Mouse (Mus musculus): Measurements from ENCODE around the gene Zfp446. TPM values are rescaled to one million over a fixed set of nuclear protein-coding genes. Genes with fewer than 3 reads are reported as not detected.

Gene Zfp446
- polyA plus RNA-seq, 1 experiment from 2014 or later, result 7.2 TPM

DNA sequence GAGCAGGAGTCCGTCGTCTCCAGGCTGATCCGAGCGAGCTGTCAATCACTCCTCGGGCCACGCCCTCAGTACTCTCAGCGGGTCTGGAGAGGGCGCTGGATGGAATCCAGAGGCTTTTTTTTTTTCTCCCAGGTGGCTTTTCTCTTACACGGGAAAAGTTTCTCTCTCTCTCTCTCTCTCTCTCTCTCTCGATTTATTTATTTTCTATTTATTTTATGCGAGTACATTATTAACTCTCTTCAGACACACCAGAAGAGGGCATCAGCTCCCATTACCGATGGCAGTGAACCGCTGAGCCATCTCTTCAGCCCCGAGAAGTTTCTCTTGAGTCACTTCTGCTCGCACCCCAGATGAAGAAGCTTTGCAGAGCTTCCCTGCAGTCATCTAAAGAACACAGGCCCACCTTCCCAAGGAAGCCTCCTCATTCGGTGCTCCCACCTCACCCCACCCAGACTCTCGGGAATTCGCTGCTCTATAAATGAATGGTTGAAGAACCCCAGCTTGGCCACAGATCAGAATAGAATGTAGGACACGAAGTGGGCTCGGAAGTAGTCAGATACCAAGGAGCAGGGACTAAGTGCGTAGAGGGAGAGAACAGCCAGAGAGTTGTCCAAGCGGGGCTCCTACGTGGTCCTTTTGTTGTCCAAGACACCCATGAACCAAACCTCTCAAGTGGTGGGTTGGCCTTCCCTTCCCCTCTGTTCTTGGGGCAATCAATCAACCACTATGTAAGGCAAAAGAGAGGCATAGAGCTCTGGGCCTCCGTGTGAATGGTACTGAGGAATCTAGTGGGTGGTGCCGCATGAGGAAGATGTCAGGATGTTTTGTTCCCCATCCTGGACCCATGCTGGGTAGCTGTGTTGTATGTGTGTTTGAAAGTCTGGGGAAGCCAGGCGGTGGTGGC lies 32.6 kb downstream of the Zfp446 start, which contains the start of gene Zbtb45:
Gene Zbtb45 (minus strand): TSS at position 30 of the 904 bp plus-strand sequence.
- no peak for ATAC-seq (ENCODE audit: insufficient read depth, low FRiP score)
- 13% methylated on average over 26 of the region's 26 CpGs for WGBS

GRCm38 (mm10) chr7:13013671-13014070 lies 36.0 kb downstream of the Zfp446 start:
- Histone ChIP-seq H3K9me3 (replicated peaks; ENCODE audit: control insufficient read depth, low read length) (no peaks in the 10 kb centered on the region), H3K36me3 (ENCODE audit: control insufficient read depth, insufficient read depth, low read length) (no peaks in the 10 kb centered on the region), H3K4me1 (ENCODE audit: control insufficient read depth, insufficient read depth, low read length) (peaks cover 10% of the 10 kb centered on the region), H3K4me3 (replicated peaks; ENCODE audit: low read length) (no peak overlapping the region), H3K27ac (ENCODE audit: low read length) (no peak overlapping the region), H3K9ac (ENCODE audit: low read length) (no peak overlapping the region), H3K4me2 (ENCODE audit: low read depth, low read length) (no peak overlapping the region), H3K27me3 (ENCODE audit: control insufficient read depth, insufficient read depth, low read length) (no peaks in the 10 kb centered on the region)
- no peak for ATAC-seq (ENCODE audit: insufficient read depth, low FRiP score)
- 63% methylated on average over 4 of the region's 4 CpGs for WGBS

More for the DNA sequence above, 32.6 kb downstream of the Zfp446 start, which contains the start of gene Zbtb45:
- no peaks in the 10 kb centered on the region for H3K9me3 ChIP-seq (replicated peaks; ENCODE audit: control insufficient read depth, low read length)
- no peaks in the 10 kb centered on the region for H3K27me3 ChIP-seq (ENCODE audit: control insufficient read depth, insufficient read depth, low read length)
- H3K9ac ChIP-seq (ENCODE audit: low read length), result peak within 1 kb of the TSS; percentile 89
- peaks cover 11% of the 10 kb centered on the region for H3K4me1 ChIP-seq (ENCODE audit: control insufficient read depth, insufficient read depth, low read length)
- H3K4me2 ChIP-seq (ENCODE audit: low read depth, low read length), result peak within 1 kb of the TSS; percentile 81
- 0 out of 2 replicates have a peak, but pooled peaks cover 12% of the 10 kb centered on the region for H3K36me3 ChIP-seq (ENCODE audit: control insufficient read depth, insufficient read depth, low read length)
- peak within 1 kb of the TSS; percentile 95 for H3K27ac ChIP-seq (ENCODE audit: low read length)
- H3K4me3 ChIP-seq (replicated peaks; ENCODE audit: low read length), result peak within 1 kb of the TSS; percentile 71

DNA sequence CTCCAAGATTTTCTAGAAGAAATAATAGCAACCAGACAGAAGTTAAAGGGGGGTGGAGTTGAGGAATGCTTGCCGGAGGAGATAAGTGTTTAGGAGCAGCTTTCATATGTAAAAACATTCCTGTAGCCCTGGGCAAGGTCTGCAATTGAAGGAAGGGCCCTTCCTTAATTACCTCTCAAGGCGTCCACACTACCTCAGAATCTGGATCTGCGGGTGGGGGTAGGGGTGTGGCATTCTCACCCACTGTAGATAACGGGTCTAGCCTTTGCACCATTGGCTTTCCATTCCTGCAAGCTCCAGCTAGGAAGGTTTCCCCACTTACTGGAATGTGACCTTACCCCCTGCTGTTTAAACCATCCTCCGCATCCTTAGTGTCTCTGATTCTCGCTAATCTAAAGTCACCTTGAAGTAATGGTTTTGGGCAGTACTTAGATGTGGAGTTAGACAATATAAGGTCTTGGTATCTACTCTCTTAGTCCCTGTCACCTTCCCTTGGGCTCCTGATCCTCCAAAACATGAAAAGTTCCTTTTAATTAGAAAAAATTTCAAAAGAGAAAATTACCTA lies 36.7 kb downstream of the Zfp446 start:
- H3K9ac ChIP-seq (ENCODE audit: low read length), result no peak overlapping the region
- H3K36me3 ChIP-seq (ENCODE audit: control insufficient read depth, insufficient read depth, low read length), result no peaks in the 10 kb centered on the region
- no peak for ATAC-seq (ENCODE audit: insufficient read depth, low FRiP score)
- no peak overlapping the region for H3K27ac ChIP-seq (ENCODE audit: low read length)
- no peaks in the 10 kb centered on the region for H3K27me3 ChIP-seq (ENCODE audit: control insufficient read depth, insufficient read depth, low read length)
- 37% methylated on average over 6 of the region's 6 CpGs for WGBS
- H3K9me3 ChIP-seq (replicated peaks; ENCODE audit: control insufficient read depth, low read length), result no peaks in the 10 kb centered on the region
- no peak overlapping the region for H3K4me3 ChIP-seq (replicated peaks; ENCODE audit: low read length)
- H3K4me1 ChIP-seq (ENCODE audit: control insufficient read depth, insufficient read depth, low read length), result peaks cover 6% of the 10 kb centered on the region; the same call in 1 of the 2 replicates
- H3K4me2 ChIP-seq (ENCODE audit: low read depth, low read length), result no peak overlapping the region

- no peak for ATAC-seq (ENCODE audit: insufficient read depth, low FRiP score)
- no peaks in the 10 kb centered on the region for H3K9me3 ChIP-seq (replicated peaks; ENCODE audit: control insufficient read depth, low read length)
- no peak overlapping the region for H3K9ac ChIP-seq (ENCODE audit: low read length)
- WGBS, result 85% methylated on average over 1 of the region's 1 CpGs
- peaks cover 5% of the 10 kb centered on the region; the same call in 1 of the 2 replicates for H3K4me1 ChIP-seq (ENCODE audit: control insufficient read depth, insufficient read depth, low read length)
- no peak overlapping the region for H3K4me2 ChIP-seq (ENCODE audit: low read depth, low read length)
- H3K36me3 ChIP-seq (ENCODE audit: control insufficient read depth, insufficient read depth, low read length), result no peaks in the 10 kb centered on the region
- H3K27me3 ChIP-seq (ENCODE audit: control insufficient read depth, insufficient read depth, low read length), result no peaks in the 10 kb centered on the region
- no peak overlapping the region for H3K4me3 ChIP-seq (replicated peaks; ENCODE audit: low read length)
- no peak overlapping the region for H3K27ac ChIP-seq (ENCODE audit: low read length)
Measured at GRCm38 (mm10) chr7:13015217-13015616, 37.6 kb downstream of the Zfp446 start.

- WGBS, result 3% methylated on average over 31 of the region's 31 CpGs
- Histone ChIP-seq H3K27me3 (ENCODE audit: control insufficient read depth, insufficient read depth, low read length) (no peaks in the 10 kb centered on the region), H3K9me3 (replicated peaks; ENCODE audit: control insufficient read depth, low read length) (no peaks in the 10 kb centered on the region), H3K9ac (ENCODE audit: low read length) (peak overlapping the region; percentile 97), H3K4me1 (ENCODE audit: control insufficient read depth, insufficient read depth, low read length) (peaks cover 22% of the 10 kb centered on the region), H3K27ac (ENCODE audit: low read length) (peak overlapping the region; percentile 100), H3K4me2 (ENCODE audit: low read depth, low read length) (peak overlapping the region; percentile 73), H3K36me3 (ENCODE audit: control insufficient read depth, insufficient read depth, low read length) (peaks cover 12% of the 10 kb centered on the region), H3K4me3 (replicated peaks; ENCODE audit: low read length) (peak overlapping the region; percentile 85)
- peak; percentile 70 for ATAC-seq (ENCODE audit: insufficient read depth, low FRiP score)
Measured at GRCm38 (mm10) chr7:13022773-13023535, 45.3 kb downstream of the Zfp446 start.

GRCm38 (mm10) chr7:13023928-13024731 lies 46.5 kb downstream of the Zfp446 start:
- no peaks in the 10 kb centered on the region for H3K27me3 ChIP-seq (ENCODE audit: control insufficient read depth, insufficient read depth, low read length)
- peak; percentile 88 for ATAC-seq (ENCODE audit: insufficient read depth, low FRiP score)

GRCm38 (mm10) chr7:13024805-13025204 lies 47.2 kb downstream of the Zfp446 start:
- peak overlapping the region; percentile 100 for H3K27ac ChIP-seq (ENCODE audit: low read length)
- H3K4me2 ChIP-seq (ENCODE audit: low read depth, low read length), result peak overlapping the region; percentile 73
- H3K36me3 ChIP-seq (ENCODE audit: control insufficient read depth, insufficient read depth, low read length), result peaks cover 30% of the 10 kb centered on the region
- peak overlapping the region; percentile 97 for H3K9ac ChIP-seq (ENCODE audit: low read length)
- ATAC-seq (ENCODE audit: insufficient read depth, low FRiP score), result peak; percentile 54
- no peaks in the 10 kb centered on the region for H3K9me3 ChIP-seq (replicated peaks; ENCODE audit: control insufficient read depth, low read length)
- peaks cover 22% of the 10 kb centered on the region for H3K4me1 ChIP-seq (ENCODE audit: control insufficient read depth, insufficient read depth, low read length)
- no peaks in the 10 kb centered on the region for H3K27me3 ChIP-seq (ENCODE audit: control insufficient read depth, insufficient read depth, low read length)
- peak overlapping the region; percentile 85 for H3K4me3 ChIP-seq (replicated peaks; ENCODE audit: low read length)
- WGBS, result under 1% methylated on average over 44 of the region's 44 CpGs

More at GRCm38 (mm10) chr7:13023928-13024731, 46.5 kb downstream of the Zfp446 start:
- H3K4me1 ChIP-seq (ENCODE audit: control insufficient read depth, insufficient read depth, low read length), result peaks cover 22% of the 10 kb centered on the region
- H3K36me3 ChIP-seq (ENCODE audit: control insufficient read depth, insufficient read depth, low read length), result peaks cover 24% of the 10 kb centered on the region
- H3K4me3 ChIP-seq (replicated peaks; ENCODE audit: low read length), result peak overlapping the region; percentile 85
- peak overlapping the region; percentile 100 for H3K27ac ChIP-seq (ENCODE audit: low read length)
- peak overlapping the region; percentile 97 for H3K9ac ChIP-seq (ENCODE audit: low read length)
- no peaks in the 10 kb centered on the region for H3K9me3 ChIP-seq (replicated peaks; ENCODE audit: control insufficient read depth, low read length)
- H3K4me2 ChIP-seq (ENCODE audit: low read depth, low read length), result peak overlapping the region; percentile 73
- WGBS, result under 1% methylated on average over 81 of the region's 95 CpGs

GRCm38 (mm10) chr7:13025511-13026112 lies 48.0 kb downstream of the Zfp446 start:
- H3K4me3 ChIP-seq (replicated peaks; ENCODE audit: low read length), result peak overlapping the region; percentile 85
- H3K27ac ChIP-seq (ENCODE audit: low read length), result peak overlapping the region; percentile 6; the same call in 1 of the 2 replicates
- peaks cover 38% of the 10 kb centered on the region for H3K36me3 ChIP-seq (ENCODE audit: control insufficient read depth, insufficient read depth, low read length)

More at GRCm38 (mm10) chr7:13025511-13026112, 48.0 kb downstream of the Zfp446 start:
- peak overlapping the region; percentile 97 for H3K9ac ChIP-seq (ENCODE audit: low read length)
- H3K4me2 ChIP-seq (ENCODE audit: low read depth, low read length), result peak overlapping the region; percentile 73
- no peaks in the 10 kb centered on the region for H3K27me3 ChIP-seq (ENCODE audit: control insufficient read depth, insufficient read depth, low read length)
- H3K4me1 ChIP-seq (ENCODE audit: control insufficient read depth, insufficient read depth, low read length), result peaks cover 22% of the 10 kb centered on the region
- no peaks in the 10 kb centered on the region for H3K9me3 ChIP-seq (replicated peaks; ENCODE audit: control insufficient read depth, low read length)
- WGBS, result 22% methylated on average over 4 of the region's 4 CpGs
- no peak for ATAC-seq (ENCODE audit: insufficient read depth, low FRiP score)
